Mouse (Mus musculus): ENCODE data around the gene Eml5.

- no peak for TF ChIP-seq CTCF (IDR thresholded peaks at IDR 0.05; ENCODE audit: extremely low read depth, insufficient read length, insufficient replicate concordance, low read depth, low read length)
- TF ChIP-seq POLR2A (IDR thresholded peaks at IDR 0.05; ENCODE audit: low read depth, low read length): no peak
These were observed 99.0 kb downstream of the Eml5 start for GRCm38 (mm10) chr12:98802245-98802644.
